Mouse (Mus musculus) kidney, postnatal 25 days (tissue): ENCODE results near the gene Obox5.
"Not testable (repeated sequence)": the region's sequence is repeated elsewhere in the genome, so short reads cannot be mapped to it uniquely, and the experiment has no call there.

Experiments
- DNase-seq, 2 experiments: peaks; one replicate each; pipeline ENCODE4 v3.0.0; 2021; ENCODE audit warnings: mixed read lengths in 2 of 2

Obox5 gene

DNA sequence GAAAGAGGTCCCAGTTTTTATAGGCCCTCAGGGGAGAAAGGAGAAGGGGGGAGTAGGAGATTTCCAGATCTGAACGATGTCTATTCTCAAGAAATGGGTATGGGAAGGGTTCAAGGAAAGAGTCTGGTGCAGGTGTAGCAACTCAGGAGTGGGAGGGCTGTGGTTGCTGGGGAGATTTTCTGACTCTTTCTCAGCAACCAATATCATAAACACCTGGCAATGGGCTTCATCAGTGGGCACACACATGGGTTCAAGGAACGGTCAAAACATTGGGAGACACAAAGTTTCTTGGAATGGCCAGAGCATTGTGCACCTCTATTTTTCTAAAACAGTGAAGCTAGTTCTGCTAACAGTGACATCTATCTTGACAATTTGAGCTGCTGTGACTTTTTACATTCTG lies at the start of gene Obox5:
Obox5 (plus strand) TSS at position 301 of the 400 bp plus-strand sequence.
- DNase-seq, result not testable (repeated sequence)

DNA sequence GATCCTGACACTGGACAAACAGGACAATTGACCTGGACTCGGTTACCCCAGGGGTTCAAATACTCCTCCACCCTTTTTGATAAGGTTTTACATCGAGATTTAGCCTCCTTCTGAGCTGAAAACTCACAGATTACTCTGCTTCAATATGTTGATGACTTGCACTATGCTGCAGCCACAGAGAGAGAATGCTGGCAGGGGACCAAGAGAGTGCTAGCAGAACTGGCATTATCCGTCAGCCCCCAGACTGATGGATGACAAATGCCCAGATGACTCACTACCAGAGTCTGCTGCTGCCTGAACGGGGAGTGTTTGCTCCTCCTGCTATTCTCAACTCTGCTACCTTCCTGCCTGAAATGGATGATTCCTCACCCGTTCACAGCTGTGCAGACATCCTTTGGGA lies 635 bp upstream of the Obox5 start:
- DNase-seq, result not testable (repeated sequence)
